Comparison of ENCODE assay signal across 8 mouse cellular contexts in genomic region chr7:45433835-45434202, GRCm38 (mm10). TPM values are rescaled to one million over a fixed set of nuclear protein-coding genes. Genes with fewer than 3 reads are reported as not detected.
A peak's percentile ranks its signal among the peaks of the same experiment; 100 is the strongest.
DNase-seq lines count a peak whose midpoint lies in the region; ATAC-seq and TF ChIP-seq lines count a peak whose summit lies in the region.

No protein-coding gene starts in this region.

- TF ChIP-seq CTCF in left cerebral cortex, adult 2 months (IDR thresholded peaks at IDR 0.05) = no peak

- H3K9ac ChIP-seq in embryonic facial prominence, embryonic 13.5 days = peak overlapping the region; percentile 95
- H3K9ac ChIP-seq in intestine, embryonic 14.5 days (ENCODE audit: low read length) = peak overlapping the region; percentile 83

- TF ChIP-seq POLR2A in myocyte (IDR thresholded peaks at IDR 0.05; ENCODE audit: insufficient read length, low read depth) = no peak

- no peak for DNase-seq in left cerebral cortex, adult 2 months (ENCODE audit: extremely low spot score in 1 of 2, low spot score in 2 of 2)
- DNase-seq in left cerebral cortex, postnatal 14 days (ENCODE audit: low spot score in 2 of 2) = no peak
- no peak for DNase-seq in intestine, embryonic 14.5 days (ENCODE audit: low spot score)
- DNase-seq in thymus, postnatal 4 days = no peak
- no peak for DNase-seq in urinary bladder, postnatal 25 days (ENCODE audit: low spot score)

- peak overlapping the region; percentile 15 for H3ac ChIP-seq in myocyte (ENCODE audit: control insufficient read depth, insufficient read length)

- H3K4me2 ChIP-seq in embryonic facial prominence, embryonic 13.5 days = peak overlapping the region; percentile 98
- H3K4me2 ChIP-seq in intestine, embryonic 14.5 days (ENCODE audit: low read length) = peak overlapping the region; percentile 94
- peak overlapping the region; percentile 96 for H3K4me2 ChIP-seq in myocyte (ENCODE audit: low read depth)

- peaks cover 32% of the 10 kb centered on the region for H3K36me3 ChIP-seq in embryonic facial prominence, embryonic 13.5 days
- peaks cover 26% of the 10 kb centered on the region for H3K36me3 ChIP-seq in intestine, embryonic 14.5 days (ENCODE audit: control insufficient read depth, insufficient read depth, low read length)
- peaks cover 9% of the 10 kb centered on the region for H3K36me3 ChIP-seq in myocyte (ENCODE audit: control insufficient read depth, insufficient read depth)

- H3K27me3 ChIP-seq in embryonic facial prominence, embryonic 13.5 days = no peaks in the 10 kb centered on the region
- H3K27me3 ChIP-seq in intestine, embryonic 14.5 days (replicated peaks; ENCODE audit: control insufficient read depth, insufficient read depth, low read length) = no peaks in the 10 kb centered on the region
- H3K27me3 ChIP-seq in myocyte (ENCODE audit: control insufficient read depth, insufficient read depth, insufficient read length) = no peaks in the 10 kb centered on the region

- WGBS in embryonic facial prominence, embryonic 13.5 days = 1% methylated on average over 7 of the region's 7 CpGs
- 1% methylated on average over 7 of the region's 7 CpGs for WGBS in intestine, embryonic 14.5 days

- peak overlapping the region; percentile 89 for H3K4me3 ChIP-seq in left cerebral cortex, adult 2 months
- H3K4me3 ChIP-seq in embryonic facial prominence, embryonic 13.5 days = peak overlapping the region; percentile 91
- peak overlapping the region; percentile 95 for H3K4me3 ChIP-seq in intestine, embryonic 14.5 days (ENCODE audit: low read depth, low read length)
- peak overlapping the region; percentile 92 for H3K4me3 ChIP-seq in myocyte

- H3K79me2 ChIP-seq in myocyte (ENCODE audit: control insufficient read depth, insufficient read depth) = peaks cover 62% of the 10 kb centered on the region

- H3K4me1 ChIP-seq in embryonic facial prominence, embryonic 13.5 days = peaks cover 43% of the 10 kb centered on the region
- peaks cover 35% of the 10 kb centered on the region for H3K4me1 ChIP-seq in intestine, embryonic 14.5 days (replicated peaks; ENCODE audit: control insufficient read depth, insufficient read depth, low read length)

- no peaks in the 10 kb centered on the region for H3K9me3 ChIP-seq in embryonic facial prominence, embryonic 13.5 days
- no peaks in the 10 kb centered on the region for H3K9me3 ChIP-seq in intestine, embryonic 14.5 days (ENCODE audit: control insufficient read depth, low read length)

- peak overlapping the region; percentile 74 for H3K27ac ChIP-seq in left cerebral cortex, adult 2 months
- peak overlapping the region; percentile 90 for H3K27ac ChIP-seq in embryonic facial prominence, embryonic 13.5 days
- peak overlapping the region; percentile 73; the same call in 1 of the 2 replicates for H3K27ac ChIP-seq in intestine, embryonic 14.5 days (ENCODE audit: low read depth)

- intact Hi-C loops in left cerebral cortex, adult 2 months (cut with DNase I) = no loop called here
- intact Hi-C loops in left cerebral cortex, postnatal 14 days (cut with DNase I) = no loop called here

- no peak for ATAC-seq in embryonic facial prominence, embryonic 13.5 days (ENCODE audit: insufficient number of reproducible peaks, insufficient read depth, low FRiP score, low TSS enrichment, low read depth)
- no peak for ATAC-seq in intestine, embryonic 14.5 days (replicated peaks; ENCODE audit: low FRiP score, low TSS enrichment, low read depth)
- no peak for ATAC-seq in erythroid progenitor cell, adult 5-6 weeks (replicated peaks; ENCODE audit: low FRiP score, poor library complexity, severe bottlenecking)

TF ChIP-seq in myocyte, 11 proteins besides CTCF, POLR2A, EP300 and RAD21:
- no peak for TF ChIP-seq E2F4 (IDR thresholded peaks at IDR 0.05; ENCODE audit: insufficient read depth)
- no peak for TF ChIP-seq MYOD1 (IDR thresholded peaks at IDR 0.05; ENCODE audit: control insufficient read depth in 1 of 3, insufficient read length in 2 of 3, low read depth in 2 of 3)
- no peak for TF ChIP-seq CEBPB (IDR thresholded peaks at IDR 0.05; ENCODE audit: insufficient read depth, poor library complexity, severe bottlenecking)
- no peak for TF ChIP-seq POLR2AphosphoS2 (IDR thresholded peaks at IDR 0.05; ENCODE audit: insufficient read length, low read depth)
- no peak for TF ChIP-seq MYOG (IDR thresholded peaks at IDR 0.05; ENCODE audit: control insufficient read depth in 1 of 3, insufficient read depth in 1 of 3, insufficient read length in 2 of 3, low read depth in 2 of 3)
- no peak for TF ChIP-seq TCF3 (IDR thresholded peaks at IDR 0.05; ENCODE audit: insufficient read length, low read depth)
- no peak for TF ChIP-seq REST (IDR thresholded peaks at IDR 0.05; ENCODE audit: insufficient read depth, insufficient read length)
- TF ChIP-seq MAX (IDR thresholded peaks at IDR 0.05; ENCODE audit: low read depth) = no peak
- no peak for TF ChIP-seq USF1 (IDR thresholded peaks at IDR 0.05; ENCODE audit: low read depth)
- TF ChIP-seq SRF (IDR thresholded peaks at IDR 0.05; ENCODE audit: control insufficient read depth, insufficient read length, low read depth) = no peak
- no peak for TF ChIP-seq TCF12 (IDR thresholded peaks at IDR 0.05; ENCODE audit: insufficient read depth, poor library complexity, severe bottlenecking)
TF ChIP-seq in myocyte: peak in this region for 0.

RNA-seq across cellular contexts. Expression of gene Gys1, which starts 0.8 kb away (rescaled TPM):
- total RNA-seq in left cerebral cortex, adult 2 months (2021) = 10 to 100 TPM; 18.2 to 19.2 TPM
- 10 to 100 TPM; 14.4 to 16.3 TPM for total RNA-seq in left cerebral cortex, postnatal 14 days (2021)
- polyA plus RNA-seq in embryonic facial prominence, embryonic 13.5 days (2015; fragmentation: Nextera tagmentation; extraction: Ambion mirVana) = 38.0 and 39.6 TPM in 2 replicates
- polyA plus RNA-seq in intestine, embryonic 14.5 days (2014; fragmentation: Nextera tagmentation; extraction: Ambion mirVana) = 36.0 and 36.2 TPM in 2 replicates
- 125 TPM for polyA plus RNA-seq in myocyte (2012; fragmentation: generic; extraction: Trizol)
- 0.84 and 5.8 TPM in 2 replicates for total RNA-seq in erythroid progenitor cell, adult 5-6 weeks (2015; ENCODE audit: low replicate concordance)
- total RNA-seq in erythroid progenitor cell, adult 5-6 weeks (2017; ENCODE audit: low replicate concordance) = 2.1 and 6.2 TPM in 2 replicates

RNA-seq across cellular contexts. Expression of gene Ruvbl2, which starts 4.1 kb away (rescaled TPM):
- total RNA-seq in left cerebral cortex, adult 2 months (2021) = 10 to 100 TPM; 34.4 to 39.9 TPM
- 10 to 100 TPM; 32.1 to 35.6 TPM for total RNA-seq in left cerebral cortex, postnatal 14 days (2021)
- 141 and 148 TPM in 2 replicates for polyA plus RNA-seq in embryonic facial prominence, embryonic 13.5 days (2015; fragmentation: Nextera tagmentation; extraction: Ambion mirVana)
- 164 and 174 TPM in 2 replicates for polyA plus RNA-seq in intestine, embryonic 14.5 days (2014; fragmentation: Nextera tagmentation; extraction: Ambion mirVana)
- polyA plus RNA-seq in myocyte (2012; fragmentation: generic; extraction: Trizol) = 118 TPM
- total RNA-seq in erythroid progenitor cell, adult 5-6 weeks (2015; ENCODE audit: low replicate concordance) = 39.0 and 53.3 TPM in 2 replicates
- total RNA-seq in erythroid progenitor cell, adult 5-6 weeks (2017; ENCODE audit: low replicate concordance) = 22.6 and 28.8 TPM in 2 replicates

RNA-seq across cellular contexts. Expression of gene Lhb, which starts 13.2 kb away (rescaled TPM):
- not detected for total RNA-seq in left cerebral cortex, adult 2 months (2021)
- total RNA-seq in left cerebral cortex, postnatal 14 days (2021) = not detected
- polyA plus RNA-seq in embryonic facial prominence, embryonic 13.5 days (2015; fragmentation: Nextera tagmentation; extraction: Ambion mirVana) = 0.41 and 1.2 TPM in 2 replicates
- polyA plus RNA-seq in intestine, embryonic 14.5 days (2014; fragmentation: Nextera tagmentation; extraction: Ambion mirVana) = 0.38 and 0.47 TPM in 2 replicates
- 0.07 TPM for polyA plus RNA-seq in myocyte (2012; fragmentation: generic; extraction: Trizol)
- not detected in 2 replicates for total RNA-seq in erythroid progenitor cell, adult 5-6 weeks (2015; ENCODE audit: low replicate concordance)
- not detected in 2 replicates for total RNA-seq in erythroid progenitor cell, adult 5-6 weeks (2017; ENCODE audit: low replicate concordance)

RNA-seq across cellular contexts. Expression of gene Ntf5, which starts 20.3 kb away (rescaled TPM):
- not detected for total RNA-seq in left cerebral cortex, adult 2 months (2021)
- not detected for total RNA-seq in left cerebral cortex, postnatal 14 days (2021)
- polyA plus RNA-seq in embryonic facial prominence, embryonic 13.5 days (2015; fragmentation: Nextera tagmentation; extraction: Ambion mirVana) = 4.6 and 6.1 TPM in 2 replicates
- polyA plus RNA-seq in intestine, embryonic 14.5 days (2014; fragmentation: Nextera tagmentation; extraction: Ambion mirVana) = 2.3 and 3.9 TPM in 2 replicates
- 1.9 TPM for polyA plus RNA-seq in myocyte (2012; fragmentation: generic; extraction: Trizol)
- not detected in 2 replicates for total RNA-seq in erythroid progenitor cell, adult 5-6 weeks (2015; ENCODE audit: low replicate concordance)
- total RNA-seq in erythroid progenitor cell, adult 5-6 weeks (2017; ENCODE audit: low replicate concordance) = not detected in 2 replicates

RNA-seq across cellular contexts. Expression of gene Ftl1, which starts 25.9 kb away (rescaled TPM):
- total RNA-seq in left cerebral cortex, adult 2 months (2021) = 100 to 1,000 TPM; 200 to 208 TPM
- total RNA-seq in left cerebral cortex, postnatal 14 days (2021) = 100 to 1,000 TPM; 287 to 302 TPM
- 5,253 and 5,612 TPM in 2 replicates for polyA plus RNA-seq in embryonic facial prominence, embryonic 13.5 days (2015; fragmentation: Nextera tagmentation; extraction: Ambion mirVana)
- 4,654 and 4,671 TPM in 2 replicates for polyA plus RNA-seq in intestine, embryonic 14.5 days (2014; fragmentation: Nextera tagmentation; extraction: Ambion mirVana)
- 2,413 TPM for polyA plus RNA-seq in myocyte (2012; fragmentation: generic; extraction: Trizol)
- 2,156 and 2,353 TPM in 2 replicates for total RNA-seq in erythroid progenitor cell, adult 5-6 weeks (2015; ENCODE audit: low replicate concordance)
- 950 and 960 TPM in 2 replicates for total RNA-seq in erythroid progenitor cell, adult 5-6 weeks (2017; ENCODE audit: low replicate concordance)
